ENCODE assay signal across 8 mouse cellular contexts in the genomic region with DNA sequence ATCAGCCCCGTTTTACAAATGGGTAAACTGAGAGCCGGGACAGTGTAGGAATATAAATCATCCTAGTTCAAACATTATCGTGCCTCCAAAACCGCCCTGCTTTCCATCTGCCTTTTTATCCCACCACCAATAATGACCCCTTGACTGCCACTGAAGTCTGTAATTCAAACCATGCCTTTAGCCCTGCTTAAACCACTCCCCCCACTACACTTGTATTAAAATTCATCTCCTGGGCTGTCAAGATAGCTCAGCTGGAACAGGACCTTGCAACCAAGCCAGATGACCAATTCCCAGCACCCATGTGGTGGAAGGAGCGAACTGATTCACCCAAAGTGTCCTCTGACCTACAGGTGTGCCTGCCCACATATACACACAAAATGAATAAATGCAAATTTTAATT. TPM values are rescaled to one million over a fixed set of nuclear protein-coding genes. Genes with fewer than 3 reads are reported as not detected.
A peak's percentile ranks its signal among the peaks of the same experiment; 100 is the strongest.
DNase-seq lines count a peak whose midpoint lies in the region; ATAC-seq lines count a peak whose summit lies in the region.

No protein-coding gene starts in this region.

- H3K9me3 ChIP-seq in heart, embryonic 13.5 days: no peaks in the 10 kb centered on the region
- H3K9me3 ChIP-seq in hindbrain, embryonic 13.5 days: no peaks in the 10 kb centered on the region
- H3K9me3 ChIP-seq in midbrain, embryonic 11.5 days (ENCODE audit: control insufficient read depth, low read length): no peaks in the 10 kb centered on the region

- DNase-seq in heart, adult 18-20 months: no peak
- DNase-seq in c-Kit-negative CD71-positive TER-119-positive erythroid progenitor cells, embryonic 14.5 days (ENCODE audit: low read depth, low spot score): peak; percentile 13
- no peak for DNase-seq in midbrain, embryonic 11.5 days (ENCODE audit: low spot score, missing footprints)
- DNase-seq in frontal cortex, adult 2 months (ENCODE audit: extremely low spot score in 1 of 2, low spot score in 1 of 2): no peak
- DNase-seq in thymus, postnatal 25 days: no peak
- DNase-seq in spleen, postnatal 10 days (ENCODE audit: low spot score in 2 of 2): no peak

- ATAC-seq in heart, embryonic 13.5 days (ENCODE audit: extremely low read depth, insufficient number of reproducible peaks, low FRiP score, low TSS enrichment): no peak
- no peak; the same call in 1 of the 2 replicates for ATAC-seq in hindbrain, embryonic 13.5 days (ENCODE audit: low FRiP score)
- no peak; the same call in 1 of the 2 replicates for ATAC-seq in midbrain, embryonic 11.5 days (ENCODE audit: low FRiP score)

- peak overlapping the region; percentile 13; the same call in 1 of the 2 replicates for H3K9ac ChIP-seq in heart, embryonic 13.5 days
- peak overlapping the region; percentile 97 for H3K9ac ChIP-seq in hindbrain, embryonic 13.5 days
- H3K9ac ChIP-seq in midbrain, embryonic 11.5 days (ENCODE audit: low read length): no peak overlapping the region

- H3K4me1 ChIP-seq in heart, embryonic 13.5 days: peaks cover 31% of the 10 kb centered on the region
- peaks cover 19% of the 10 kb centered on the region for H3K4me1 ChIP-seq in hindbrain, embryonic 13.5 days (replicated peaks)
- peaks cover 7% of the 10 kb centered on the region for H3K4me1 ChIP-seq in midbrain, embryonic 11.5 days (ENCODE audit: control insufficient read depth, insufficient read depth, low read length)

- no peaks in the 10 kb centered on the region for H3K27me3 ChIP-seq in heart, embryonic 13.5 days (replicated peaks)
- no peaks in the 10 kb centered on the region for H3K27me3 ChIP-seq in hindbrain, embryonic 13.5 days
- no peaks in the 10 kb centered on the region for H3K27me3 ChIP-seq in midbrain, embryonic 11.5 days (ENCODE audit: control insufficient read depth, insufficient read depth, low read length)

- WGBS in heart, embryonic 13.5 days: 18% methylated on average over 5 of the region's 5 CpGs
- 23% methylated on average over 5 of the region's 5 CpGs for WGBS in hindbrain, embryonic 13.5 days
- 22% methylated on average over 5 of the region's 5 CpGs for WGBS in midbrain, embryonic 11.5 days

- peak overlapping the region; percentile 99 for H3K4me3 ChIP-seq in heart, embryonic 13.5 days
- H3K4me3 ChIP-seq in hindbrain, embryonic 13.5 days: peak overlapping the region; percentile 98
- peak overlapping the region; percentile 91 for H3K4me3 ChIP-seq in midbrain, embryonic 11.5 days (ENCODE audit: low read depth, low read length)

- H3K27ac ChIP-seq in heart, embryonic 13.5 days (replicated peaks): no peak overlapping the region
- H3K27ac ChIP-seq in hindbrain, embryonic 13.5 days: no peak overlapping the region
- no peak overlapping the region for H3K27ac ChIP-seq in midbrain, embryonic 11.5 days (ENCODE audit: low read depth, low read length)

- peak overlapping the region; percentile 29 for H3K4me2 ChIP-seq in heart, embryonic 13.5 days
- peak overlapping the region; percentile 98 for H3K4me2 ChIP-seq in hindbrain, embryonic 13.5 days
- H3K4me2 ChIP-seq in midbrain, embryonic 11.5 days: no peak overlapping the region

- peaks cover 10% of the 10 kb centered on the region for H3K36me3 ChIP-seq in heart, embryonic 13.5 days
- peaks cover 2% of the 10 kb centered on the region for H3K36me3 ChIP-seq in hindbrain, embryonic 13.5 days
- no peaks in the 10 kb centered on the region for H3K36me3 ChIP-seq in midbrain, embryonic 11.5 days (ENCODE audit: control insufficient read depth, insufficient read depth, low read length)

RNA-seq across cellular contexts. Expression of a gene that starts 0.4 kb away (rescaled TPM):
- 6.2 and 6.6 TPM in 2 replicates for polyA plus RNA-seq in heart, embryonic 13.5 days (2015; fragmentation: Nextera tagmentation; extraction: Ambion mirVana)
- total RNA-seq in heart, adult 18-20 months (2021): 10 to 100 TPM; 75.5 to 76.4 TPM
- polyA plus RNA-seq in hindbrain, embryonic 13.5 days (2015; fragmentation: Nextera tagmentation; extraction: Ambion mirVana): 8.7 and 9.2 TPM in 2 replicates
- polyA plus RNA-seq in midbrain, embryonic 11.5 days (2014; fragmentation: Nextera tagmentation; extraction: Ambion mirVana): 8.2 and 8.7 TPM in 2 replicates
- polyA plus RNA-seq in frontal cortex, adult 2 months (2012; rRNA removed): 54.9 and 58.7 TPM in 2 replicates

RNA-seq across cellular contexts. Expression of a gene that starts 51.5 kb away (rescaled TPM):
- 2.7 and 3.0 TPM in 2 replicates for polyA plus RNA-seq in heart, embryonic 13.5 days (2015; fragmentation: Nextera tagmentation; extraction: Ambion mirVana)
- 1 to 10 TPM; 6.5 to 6.6 TPM for total RNA-seq in heart, adult 18-20 months (2021)
- 3.2 and 4.1 TPM in 2 replicates for polyA plus RNA-seq in hindbrain, embryonic 13.5 days (2015; fragmentation: Nextera tagmentation; extraction: Ambion mirVana)
- 1.9 and 2.4 TPM in 2 replicates for polyA plus RNA-seq in midbrain, embryonic 11.5 days (2014; fragmentation: Nextera tagmentation; extraction: Ambion mirVana)
- polyA plus RNA-seq in frontal cortex, adult 2 months (2012; rRNA removed): 3.0 TPM in 2 replicates
